ENCODE assay signal across 32 mouse cellular contexts in genomic region chr15:80206057-80206565, GRCm38 (mm10). TPM values are rescaled to one million over a fixed set of nuclear protein-coding genes. Genes with fewer than 3 reads are reported as not detected.
"Had no signal": no experiment of that assay in that cellular context is flagged by ENCODE, and none has a peak within 500 bp of the region (broad histone marks: within the 10 kb centered on the region; RNA-seq: fewer than 3 reads in every experiment).

No protein-coding gene starts in this region.

- H3K9ac ChIP-seq: heart, embryonic 13.5 days; heart, embryonic 15.5 days; hindbrain, embryonic 13.5 days; hindbrain, embryonic 15.5 days; kidney, embryonic 15.5 days; limb, embryonic 12.5 days; liver, embryonic 13.5 days; liver, embryonic 15.5 days had no signal

- H3K4me2 ChIP-seq: heart, embryonic 11.5 days; heart, embryonic 13.5 days; heart, embryonic 15.5 days; hindbrain, embryonic 13.5 days; hindbrain, embryonic 15.5 days; kidney, embryonic 15.5 days; limb, embryonic 12.5 days; liver, embryonic 11.5 days; liver, embryonic 13.5 days; liver, embryonic 15.5 days had no signal

- H3K36me3 ChIP-seq: heart, embryonic 13.5 days; heart, embryonic 15.5 days; liver, embryonic 13.5 days; liver, embryonic 15.5 days had no signal

- H3K4me3 ChIP-seq: heart, adult 2 months; heart, embryonic 13.5 days; heart, embryonic 15.5 days; hindbrain, embryonic 13.5 days; hindbrain, embryonic 15.5 days; kidney, embryonic 15.5 days; layer of hippocampus, adult 2 months; left cerebral cortex, adult 2 months; limb, embryonic 10.5 days; limb, embryonic 12.5 days; liver, embryonic 13.5 days; liver, embryonic 15.5 days had no signal

- H3K27ac ChIP-seq: heart, adult 2 months; heart, embryonic 13.5 days; heart, embryonic 15.5 days; hindbrain, embryonic 13.5 days; hindbrain, embryonic 15.5 days; hindbrain, postnatal 0 days; kidney, embryonic 15.5 days; kidney, postnatal 0 days; layer of hippocampus, adult 2 months; left cerebral cortex, adult 2 months; limb, embryonic 10.5 days; limb, embryonic 12.5 days; liver, embryonic 13.5 days; liver, embryonic 15.5 days had no signal

- H3K27me3 ChIP-seq: heart, embryonic 15.5 days; hindbrain, embryonic 13.5 days; hindbrain, embryonic 15.5 days; kidney, embryonic 15.5 days; limb, embryonic 12.5 days had no signal

- H3K4me1 ChIP-seq: heart, embryonic 13.5 days; heart, embryonic 15.5 days; hindbrain, embryonic 15.5 days; limb, embryonic 10.5 days; limb, embryonic 12.5 days; liver, embryonic 15.5 days had no signal

- ATAC-seq: hindbrain, postnatal 0 days; intestine, embryonic 16.5 days had no signal

- DNase-seq: gastrocnemius, postnatal 14 days; gastrocnemius, postnatal 36 days; heart, adult 11 months; heart, adult 2 months; heart, postnatal 14 days; heart, postnatal 36 days; kidney, adult 11 months; kidney, adult 2 months; kidney, postnatal 14 days; kidney, postnatal 4 days; liver; liver, embryonic 13.5 days had no signal

- H3K9me3 ChIP-seq: heart, embryonic 13.5 days; heart, embryonic 15.5 days; hindbrain, embryonic 13.5 days; hindbrain, embryonic 15.5 days; kidney, embryonic 15.5 days; limb, embryonic 10.5 days; limb, embryonic 12.5 days; liver, embryonic 13.5 days; liver, embryonic 15.5 days had no signal

RNA-seq across cellular contexts. Expression of gene AC140267.1, which starts 29.5 kb away (rescaled TPM):
- polyA plus RNA-seq: gonadal fat pad, adult 2 months; heart, adult 2 months; heart, embryonic 11.5 days; heart, embryonic 13.5 days; heart, embryonic 15.5 days; heart, postnatal 0 days; hindbrain, embryonic 11.5 days; hindbrain, embryonic 13.5 days; hindbrain, embryonic 15.5 days; hindbrain, postnatal 0 days; intestine, embryonic 14.5 days; kidney, adult 2 months; kidney, embryonic 15.5 days; kidney, postnatal 0 days; limb, embryonic 10.5 days; limb, embryonic 14.5 days; liver, embryonic 11.5 days; liver, embryonic 13.5 days; liver, embryonic 15.5 days had no signal
